Mouse (Mus musculus) forebrain, embryonic 16.5 days (tissue): Measurements from ENCODE around the gene Trex1. TPM values are rescaled to one million over a fixed set of nuclear protein-coding genes. Genes with fewer than 3 reads are reported as not detected.

Experiments used
- ATAC-seq: fragments of 200-750 bp; cut with Nextera tagmentation; 2 replicates; pipeline ENCODE4 v1.8.0; 2017; ENCODE audit warnings: mild to moderate bottlenecking, moderate library complexity
- H3K27ac ChIP-seq: fragments of 300-500 bp; sonication (generic); 2 replicates; pipeline ENCODE4 v1.5.1; 2014; ENCODE audit warnings: low read length, control low read depth
- H3K27me3 ChIP-seq: fragments of 300-500 bp; sonication (generic); replicated peaks from 2 replicates; pipeline ENCODE4 v1.6.1; 2014; ENCODE audit warnings: low read length; ENCODE audit not compliant: control insufficient read depth, insufficient read depth
- H3K36me3 ChIP-seq: fragments of 300-500 bp; sonication (generic); 2 replicates; pipeline ENCODE4 v1.6.1; 2014; ENCODE audit not compliant: control insufficient read depth, insufficient read depth
- H3K4me1 ChIP-seq: fragments of 300-500 bp; sonication (generic); replicated peaks from 2 replicates; pipeline ENCODE4 v1.6.1; 2014; ENCODE audit warnings: low read length; ENCODE audit not compliant: control insufficient read depth, insufficient read depth
- H3K4me2 ChIP-seq: fragments of 300-500 bp; sonication (generic); 2 replicates; pipeline ENCODE4 v1.6.1; 2014; ENCODE audit warnings: mild to moderate bottlenecking, low read length, control low read depth
- H3K4me3 ChIP-seq: fragments of 300-500 bp; sonication (generic); replicated peaks from 2 replicates; pipeline ENCODE4 v1.5.1; 2014; ENCODE audit warnings: mild to moderate bottlenecking, low read length, control low read depth
- H3K9ac ChIP-seq: fragments of 300-500 bp; sonication (generic); replicated peaks from 2 replicates; pipeline ENCODE4 v1.6.1; 2014; ENCODE audit warnings: low read depth, low read length, control low read depth
- H3K9me3 ChIP-seq: fragments of 300-500 bp; sonication (generic); 2 replicates; pipeline ENCODE4 v1.6.1; 2016; ENCODE audit warnings: low read length; ENCODE audit not compliant: control insufficient read depth
- WGBS: fragments of 180-500 bp; shearing (Covaris S2); extraction: QIAGEN DNeasy Blood & Tissue Kit; methylation state at CpG from one replicate; pipeline ENCODE4 v1.1.7; 2014; 5-methylcytosine and 5-hydroxymethylcytosine counted together
- polyA plus RNA-seq: library from polyadenylated mRNA; unstranded; fragments of >200 nt; fragmentation: Nextera tagmentation; extraction: Ambion mirVana; gene quantifications from 2 replicates; pipeline ENCODE4 v1.2.1, GENCODE M21; 2015

Trex1 gene
- polyA plus RNA-seq, 1 experiment from 2014 or later, result 17.9 TPM

- H3K9me3 ChIP-seq, result no peaks in the 10 kb centered on the region
- under 1% methylated on average over 57 of the region's 57 CpGs for WGBS
- H3K36me3 ChIP-seq, result peaks cover 12% of the 10 kb centered on the region
- H3K9ac ChIP-seq, result peak within 1 kb of the TSS; percentile 92
- H3K4me2 ChIP-seq, result peak within 1 kb of the TSS; percentile 98
- peak within 1 kb of the TSS; percentile 75 for H3K27ac ChIP-seq
- no peaks in the 10 kb centered on the region for H3K27me3 ChIP-seq
- ATAC-seq, result peak; percentile 100
- peak within 1 kb of the TSS; percentile 94 for H3K4me3 ChIP-seq
- H3K4me1 ChIP-seq, result peaks cover 24% of the 10 kb centered on the region
Observed at GRCm38 (mm10) chr9:109073661-109074573, 14.4 kb upstream of the Trex1 start, which contains the start of gene Atrip. TSS of gene Atrip (minus strand) at chr9:109074124.

- no peaks in the 10 kb centered on the region for H3K9me3 ChIP-seq
- WGBS, result 95% methylated on average over 3 of the region's 3 CpGs
- no peak overlapping the region for H3K9ac ChIP-seq
- no peak overlapping the region for H3K27ac ChIP-seq
- no peaks in the 10 kb centered on the region for H3K27me3 ChIP-seq
- no peak for ATAC-seq
- no peak overlapping the region for H3K4me3 ChIP-seq
- H3K4me1 ChIP-seq, result peaks cover 13% of the 10 kb centered on the region
- peaks cover 51% of the 10 kb centered on the region for H3K36me3 ChIP-seq
- no peak overlapping the region for H3K4me2 ChIP-seq
Observed at GRCm38 (mm10) chr9:109068095-109068735, 8.7 kb upstream of the Trex1 start.

DNA sequence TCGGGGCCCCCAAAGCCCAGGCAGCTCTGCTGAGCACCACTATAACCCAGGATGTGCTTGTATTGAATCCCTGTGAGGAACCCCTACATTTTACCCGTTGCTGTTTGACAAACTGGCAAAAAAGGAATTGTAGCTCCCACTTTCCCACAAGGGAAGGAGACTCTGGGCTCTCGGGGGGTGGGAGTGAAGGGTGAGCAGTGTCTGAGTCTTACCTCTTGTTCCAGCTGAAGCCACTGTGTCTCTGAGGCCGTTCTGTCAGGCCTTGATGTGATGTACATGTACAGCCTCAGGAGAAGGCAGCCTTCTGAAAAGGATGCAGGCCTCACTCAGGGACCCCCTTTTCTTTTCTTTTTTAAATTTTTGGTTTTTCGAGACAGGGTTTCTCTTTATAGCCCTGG lies 1.4 kb upstream of the Trex1 start:
- H3K9ac ChIP-seq, result no peak overlapping the region
- WGBS, result 88% methylated on average over 5 of the region's 5 CpGs

GRCm38 (mm10) chr9:109060184-109060897 lies 807 bp upstream of the Trex1 start:
- Histone ChIP-seq H3K4me2 (no peak overlapping the region), H3K27me3 (no peaks in the 10 kb centered on the region), H3K27ac (no peak overlapping the region), H3K4me3 (no peak overlapping the region), H3K4me1 (peaks cover 13% of the 10 kb centered on the region), H3K9me3 (no peaks in the 10 kb centered on the region), H3K9ac (no peak overlapping the region), H3K36me3 (peaks cover 33% of the 10 kb centered on the region)
- WGBS, result 90% methylated on average over 16 of the region's 16 CpGs
- 0 out of 2 replicates have a peak, but pooled peaks have one; percentile 4 for ATAC-seq

More for the DNA sequence above, 1.4 kb upstream of the Trex1 start:
- no peak overlapping the region for H3K27ac ChIP-seq
- H3K4me2 ChIP-seq, result no peak overlapping the region
- peaks cover 38% of the 10 kb centered on the region for H3K36me3 ChIP-seq
- no peak for ATAC-seq
- no peak overlapping the region for H3K4me3 ChIP-seq
- peaks cover 11% of the 10 kb centered on the region for H3K4me1 ChIP-seq
- H3K27me3 ChIP-seq, result no peaks in the 10 kb centered on the region
- H3K9me3 ChIP-seq, result no peaks in the 10 kb centered on the region

- peaks cover 15% of the 10 kb centered on the region for H3K36me3 ChIP-seq
- H3K27me3 ChIP-seq, result no peaks in the 10 kb centered on the region
- H3K9ac ChIP-seq, result peak overlapping the region; percentile 75; the same call in 1 of the 2 replicates
- no peak overlapping the region for H3K4me2 ChIP-seq
- 95% methylated on average over 19 of the region's 19 CpGs for WGBS
- no peak overlapping the region for H3K27ac ChIP-seq
- H3K9me3 ChIP-seq, result no peaks in the 10 kb centered on the region
- ATAC-seq, result no peak
- H3K4me3 ChIP-seq, result no peak overlapping the region
- H3K4me1 ChIP-seq, result peaks cover 17% of the 10 kb centered on the region
Observed at GRCm38 (mm10) chr9:109058006-109058765, 1.3 kb downstream of the Trex1 start.

DNA sequence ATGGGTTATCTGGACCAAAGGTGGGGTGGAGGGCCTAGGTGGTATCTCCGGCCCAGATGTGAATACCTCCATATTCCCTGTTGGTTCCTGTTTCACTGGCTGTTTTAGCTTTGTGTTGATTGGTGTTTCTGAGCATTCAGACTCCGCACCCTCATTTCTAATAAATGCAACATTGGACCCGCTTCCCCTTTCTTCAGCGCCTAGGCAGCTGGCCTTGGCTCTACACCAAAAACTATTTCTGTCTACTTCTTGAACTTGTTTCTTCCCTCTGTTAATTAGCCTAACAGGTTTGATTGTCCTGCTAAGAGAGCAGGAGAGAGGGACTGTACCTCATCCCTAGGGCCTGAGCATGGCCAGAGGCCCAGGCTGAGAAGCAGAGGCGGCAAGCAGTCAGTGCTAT lies 2.0 kb downstream of the Trex1 start:
- Histone ChIP-seq H3K4me2 (no peak overlapping the region), H3K4me3 (no peak overlapping the region), H3K27me3 (no peaks in the 10 kb centered on the region), H3K27ac (no peak overlapping the region), H3K36me3 (peaks cover 13% of the 10 kb centered on the region), H3K9ac (no peak overlapping the region), H3K9me3 (no peaks in the 10 kb centered on the region), H3K4me1 (peaks cover 17% of the 10 kb centered on the region)
- 87% methylated on average over 5 of the region's 5 CpGs for WGBS
- ATAC-seq, result no peak

DNA sequence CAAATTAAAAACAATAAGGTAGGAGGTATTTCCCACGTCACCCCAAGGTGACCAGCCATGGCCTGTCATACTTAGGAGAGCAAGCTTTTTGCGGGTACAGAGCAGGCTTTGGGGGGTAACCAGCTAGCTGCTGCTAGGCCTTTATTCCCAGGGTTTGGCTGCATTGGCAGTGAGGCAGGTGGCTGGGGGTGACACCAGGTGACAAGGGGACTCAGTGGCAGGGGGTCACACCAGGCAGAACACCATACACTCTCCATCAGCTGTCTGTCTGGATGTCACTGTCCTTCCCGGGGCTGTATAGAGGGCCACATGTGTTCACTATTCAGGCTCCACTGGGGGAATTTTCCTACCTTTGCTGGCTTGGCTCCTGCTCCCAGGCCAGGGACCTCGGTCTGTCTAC lies 2.6 kb downstream of the Trex1 start:
- Histone ChIP-seq H3K9me3 (no peaks in the 10 kb centered on the region), H3K36me3 (peaks cover 13% of the 10 kb centered on the region), H3K9ac (no peak overlapping the region), H3K27ac (no peak overlapping the region), H3K4me3 (no peak overlapping the region), H3K4me1 (peaks cover 17% of the 10 kb centered on the region), H3K27me3 (no peaks in the 10 kb centered on the region), H3K4me2 (no peak overlapping the region)
- WGBS, result 91% methylated on average over 4 of the region's 4 CpGs
- ATAC-seq, result no peak

DNA sequence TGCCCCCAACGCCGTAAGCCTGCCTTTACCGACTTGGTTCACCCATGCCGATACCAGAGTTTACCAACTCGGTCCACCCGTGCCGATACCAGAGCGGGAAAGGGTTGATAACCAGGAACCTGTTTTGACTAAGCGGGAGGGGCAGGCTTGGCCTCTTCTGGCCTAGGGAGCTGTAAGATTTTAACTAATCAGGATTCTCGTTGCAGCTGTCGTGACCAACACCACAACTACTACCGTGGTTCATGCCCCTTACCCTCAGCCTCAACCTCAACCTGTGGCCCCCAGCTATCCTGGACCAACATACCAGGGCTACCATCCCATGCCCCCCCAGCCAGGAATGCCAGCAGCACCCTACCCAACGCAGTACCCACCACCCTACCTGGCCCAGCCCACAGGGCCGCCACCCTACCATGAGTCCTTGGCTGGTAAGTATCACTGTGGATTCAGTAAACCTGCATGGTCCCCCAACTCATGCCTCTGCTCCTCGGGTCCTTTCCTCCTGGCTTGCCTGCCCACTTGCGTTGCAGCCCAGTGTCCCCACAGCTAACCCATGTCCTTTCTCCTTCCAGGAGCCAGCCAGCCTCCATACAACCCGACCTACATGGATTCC lies 3.3 kb downstream of the Trex1 start:
- no peaks in the 10 kb centered on the region for H3K9me3 ChIP-seq
- H3K27ac ChIP-seq, result no peak overlapping the region
- WGBS, result 93% methylated on average over 17 of the region's 17 CpGs
- H3K4me3 ChIP-seq, result no peak overlapping the region
- H3K4me1 ChIP-seq, result peaks cover 17% of the 10 kb centered on the region
- no peak overlapping the region for H3K9ac ChIP-seq
- H3K4me2 ChIP-seq, result no peak overlapping the region
- H3K27me3 ChIP-seq, result no peaks in the 10 kb centered on the region
- no peak for ATAC-seq
- H3K36me3 ChIP-seq, result peaks cover 11% of the 10 kb centered on the region
